Comparison of ENCODE assay signal across 8 mouse cellular contexts in genomic region chr9:59659036-59660026, GRCm38 (mm10). TPM values are rescaled to one million over a fixed set of nuclear protein-coding genes. Genes with fewer than 3 reads are reported as not detected.
DNase-seq lines count a peak whose midpoint lies in the region.

No protein-coding gene starts in this region.

- DNase-seq in MN1 (ENCODE audit: low spot score): peak; percentile 89
- peak; percentile 82 for DNase-seq in cerebellum, adult 8-10 months
- peak; percentile 95 for DNase-seq in forelimb bud, embryonic 11.5 days (ENCODE audit: low read depth, low spot score)
- DNase-seq in heart, postnatal 4 days: peak; percentile 92
- peak; percentile 76 for DNase-seq in layer of hippocampus, adult 9-10 months (ENCODE audit: low spot score)
- DNase-seq in lung, postnatal 10 days: peak; percentile 94
- DNase-seq in ovary, postnatal 14 days (ENCODE audit: low spot score): peak; percentile 74
- DNase-seq in thymus, postnatal 14 days: peak; percentile 94

RNA-seq across cellular contexts. Expression of gene Pkm, which starts 3.2 kb away (rescaled TPM):
- total RNA-seq in heart, postnatal 4 days (2021): 1,000 to 10,000 TPM; 1,087 to 1,151 TPM

RNA-seq across cellular contexts. Expression of gene Gramd2, which starts 20.6 kb away (rescaled TPM):
- total RNA-seq in heart, postnatal 4 days (2021): under 1 TPM in 1 of 2 experiments, not detected in 1; 0.11 TPM

RNA-seq across cellular contexts. Expression of gene Parp6, which starts 42.2 kb away (rescaled TPM):
- total RNA-seq in heart, postnatal 4 days (2021): 10 to 100 TPM; 16.7 to 17.3 TPM

Comparison
In these comparisons a context has a peak if more than half of its experiments do, and no peak if none do; other contexts are left out.
1. Peak in every context shown above with its lines: DNase-seq.